Mouse (Mus musculus) monocyte, adult 2 months (primary cell): Measurements from ENCODE around the gene Mfsd14a.
"Not testable (repeated sequence)": the region's sequence is repeated elsewhere in the genome, so short reads cannot be mapped to it uniquely, and the experiment has no call there.

Experiments
- DNase-seq, 2 experiments: peaks; one replicate each; pipeline ENCODE4 v3.0.0; 2022; ENCODE audit warnings: low spot score in 2 of 2, low read depth in 1 of 2

Gene Mfsd14a

DNA sequence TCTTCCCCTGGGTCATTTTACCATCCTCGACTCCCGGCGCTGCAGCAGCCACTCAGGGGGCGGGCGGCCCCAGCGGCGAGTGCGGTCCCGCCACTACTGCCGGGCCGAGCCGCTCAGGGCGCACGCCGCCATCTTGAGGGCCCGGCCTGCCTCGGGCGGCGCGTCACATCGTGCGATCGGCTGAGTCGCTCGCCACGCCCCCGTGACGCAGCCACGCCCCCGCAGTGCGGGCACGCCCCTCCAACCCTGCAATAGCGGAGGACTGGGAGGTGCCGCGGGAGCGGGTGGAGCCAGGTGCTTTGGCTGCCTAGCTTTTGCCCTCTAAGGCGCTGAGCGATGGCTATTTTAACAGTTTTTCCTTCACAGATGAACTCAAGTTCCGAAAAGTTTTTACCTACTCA lies at the start of gene Mfsd14a:
Gene Mfsd14a, minus strand, starts transcription at position 215 of the 401 bp plus-strand sequence.
- peak; percentile 94 to 99 for DNase-seq

DNA sequence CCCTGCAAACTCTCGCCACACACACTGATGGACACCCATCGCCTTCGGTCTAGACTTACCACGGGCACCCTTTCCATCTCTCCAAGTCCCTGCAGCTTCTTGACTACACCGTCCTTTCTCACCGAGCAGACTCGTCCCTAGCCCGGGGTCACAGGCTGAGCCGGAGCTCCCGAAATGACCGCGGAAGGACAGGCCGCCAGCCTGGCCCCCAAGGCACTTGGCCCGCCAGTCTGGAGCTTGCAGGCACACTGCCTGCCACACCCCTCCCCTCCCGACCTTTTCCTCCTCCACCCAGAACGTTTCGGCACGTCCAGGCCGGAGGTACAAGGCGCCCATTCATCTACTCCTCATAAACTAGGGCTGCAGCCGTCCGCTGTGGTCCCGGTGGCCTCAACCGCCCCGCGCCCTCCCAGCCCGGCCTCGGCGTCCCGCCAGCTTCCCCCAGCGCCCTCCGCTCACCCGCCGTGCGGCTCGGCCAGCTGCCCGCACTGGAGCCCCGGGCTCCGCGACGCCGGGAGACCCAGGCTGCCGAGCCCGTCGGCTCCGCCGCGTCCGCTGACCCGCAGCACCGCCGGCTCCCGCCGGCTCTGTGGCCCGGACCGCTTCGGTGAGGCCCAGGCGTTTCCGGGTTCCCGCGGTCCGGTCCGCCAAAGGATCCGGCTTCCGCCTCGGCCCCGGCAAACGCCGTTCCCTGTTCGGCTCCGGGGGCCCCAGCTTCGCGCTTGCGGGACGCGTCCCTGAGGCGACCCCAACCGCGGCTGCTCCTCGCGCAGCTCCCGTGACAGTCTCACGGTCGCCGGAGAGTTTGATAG lies 49.4 kb upstream of the Mfsd14a start:
- DNase-seq: peak; percentile 44 to 68

DNA sequence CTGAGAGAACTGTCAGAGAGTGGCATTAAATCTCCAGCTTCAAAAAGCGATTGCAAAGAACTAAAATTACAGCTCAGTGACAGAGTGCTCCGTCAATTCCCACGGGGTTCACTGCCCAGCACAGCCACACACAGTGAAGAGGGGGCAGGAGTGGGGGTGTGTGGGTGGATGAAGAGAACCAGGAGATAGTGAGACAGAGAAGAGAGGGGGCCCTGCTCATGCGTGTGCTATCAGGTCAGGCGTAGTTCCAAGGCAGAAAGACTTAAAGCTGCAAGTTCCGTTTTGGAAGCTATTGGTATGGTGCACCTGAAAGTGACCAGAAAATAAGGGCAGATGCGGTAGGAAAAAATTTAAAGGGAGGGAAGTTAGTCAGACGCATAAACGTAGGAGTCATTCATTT lies 48.5 kb upstream of the Mfsd14a start:
- no peak for DNase-seq

DNA sequence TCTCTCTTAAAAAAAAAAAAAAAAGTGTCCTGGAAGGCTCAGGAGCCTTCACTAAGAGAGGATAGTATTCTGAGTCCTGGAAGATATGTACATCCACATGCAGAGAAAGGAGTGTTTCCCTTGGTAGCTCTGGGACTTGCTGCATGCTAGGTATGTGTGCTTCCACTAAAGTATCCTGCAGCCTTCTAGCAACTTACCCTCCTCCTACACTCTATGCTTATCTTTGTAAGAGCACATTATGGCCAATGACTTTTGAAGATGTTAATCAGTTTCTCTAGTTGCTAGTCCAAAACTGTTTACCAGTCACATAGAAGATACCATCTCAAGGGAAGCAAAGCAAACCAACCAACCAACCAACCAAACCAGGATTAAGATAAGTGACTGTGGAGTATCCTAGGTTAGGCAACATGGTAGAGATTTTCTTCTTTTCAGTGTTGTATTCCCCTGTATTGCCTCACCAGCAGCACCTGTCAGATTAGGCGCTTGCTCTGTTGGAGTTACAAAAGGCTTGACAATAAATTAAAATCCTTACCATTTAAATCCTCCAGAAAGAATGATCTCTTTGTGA lies 43.2 kb upstream of the Mfsd14a start:
- no peak for DNase-seq

DNA sequence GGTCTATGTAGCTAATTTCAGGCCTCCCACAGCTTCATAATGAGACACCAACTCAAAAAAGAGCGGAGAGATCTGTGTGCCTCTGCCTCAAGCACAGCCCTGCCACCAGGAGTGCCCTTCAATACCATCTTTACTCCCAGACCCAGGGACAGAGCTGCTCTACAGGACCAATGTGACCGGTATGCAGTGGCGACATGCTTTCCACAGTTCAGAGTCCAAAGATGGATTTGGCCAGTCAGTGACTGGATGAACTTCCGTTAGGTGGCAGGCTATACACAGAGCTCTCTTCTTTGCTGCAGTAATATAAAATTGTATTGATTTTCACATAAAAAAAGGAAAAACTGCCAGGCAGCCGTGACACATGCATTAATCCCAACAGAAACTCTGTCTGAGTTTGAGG lies 41.4 kb upstream of the Mfsd14a start:
- no peak for DNase-seq

DNA sequence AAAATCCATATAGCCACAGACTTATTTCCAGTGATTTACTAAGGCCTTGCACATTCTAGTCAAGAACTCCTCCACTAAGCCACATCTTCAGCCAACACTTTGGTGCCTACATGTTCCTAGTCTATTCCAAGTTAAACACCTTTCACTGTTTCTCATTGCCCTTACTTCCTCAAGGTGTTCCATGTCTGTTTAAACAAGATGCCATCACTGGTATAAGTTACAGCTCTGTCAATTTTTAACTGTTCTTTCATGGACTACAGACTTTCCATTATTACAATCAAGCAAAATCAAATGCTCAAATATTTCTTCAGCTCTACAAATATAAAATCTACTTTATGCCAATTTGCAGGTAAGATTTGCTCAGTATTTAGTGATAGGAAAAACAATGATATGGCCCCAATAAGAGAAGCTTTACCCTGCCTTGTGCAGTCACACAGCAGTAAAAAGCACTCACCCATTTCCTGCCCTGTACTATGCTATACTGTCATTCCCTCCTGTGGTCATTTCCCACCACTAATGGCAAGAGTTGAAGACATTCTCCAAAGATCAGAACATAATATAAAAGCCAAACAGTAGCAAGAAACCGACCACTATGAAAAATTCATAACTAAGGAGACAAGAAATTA lies 40.3 kb upstream of the Mfsd14a start:
- no peak for DNase-seq

DNA sequence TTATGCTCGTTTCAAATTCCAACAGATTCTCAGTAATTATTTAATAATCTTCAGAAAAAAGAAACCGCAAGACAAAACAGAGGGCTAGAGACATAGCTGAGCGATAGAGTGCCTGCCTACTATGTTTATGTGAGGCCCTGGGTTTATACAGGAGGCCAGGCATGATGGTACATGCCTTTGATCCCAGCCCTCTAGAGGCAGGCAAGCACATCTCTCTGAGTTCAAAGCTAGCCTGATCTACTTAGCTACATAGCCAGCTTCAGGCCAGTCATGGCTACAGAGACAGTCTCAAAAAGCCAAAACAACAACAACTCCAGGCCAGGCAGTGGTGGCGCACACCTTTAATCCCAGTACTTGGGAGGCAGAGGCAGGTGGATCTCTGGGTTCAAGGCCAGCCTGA lies 39.1 kb upstream of the Mfsd14a start:
- no peak for DNase-seq

DNA sequence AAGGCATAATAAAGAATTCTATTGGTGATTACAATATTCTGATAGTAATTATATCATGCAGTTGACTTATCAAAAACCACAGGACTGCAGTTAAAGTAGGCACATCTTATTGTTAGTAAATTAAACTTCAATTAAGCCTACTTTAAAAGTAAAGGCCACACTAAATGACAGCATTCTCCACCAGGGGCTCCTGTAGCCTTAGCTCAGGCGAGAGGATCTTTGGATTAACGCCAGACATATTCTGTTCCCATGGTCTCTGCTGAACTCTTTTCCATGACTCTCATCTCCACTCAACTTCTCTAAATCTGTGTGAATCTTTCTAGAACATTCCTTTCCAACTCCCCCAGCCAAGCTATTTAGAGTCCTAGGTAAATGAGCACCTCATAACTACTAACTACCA lies 36.3 kb upstream of the Mfsd14a start:
- DNase-seq: no peak

DNA sequence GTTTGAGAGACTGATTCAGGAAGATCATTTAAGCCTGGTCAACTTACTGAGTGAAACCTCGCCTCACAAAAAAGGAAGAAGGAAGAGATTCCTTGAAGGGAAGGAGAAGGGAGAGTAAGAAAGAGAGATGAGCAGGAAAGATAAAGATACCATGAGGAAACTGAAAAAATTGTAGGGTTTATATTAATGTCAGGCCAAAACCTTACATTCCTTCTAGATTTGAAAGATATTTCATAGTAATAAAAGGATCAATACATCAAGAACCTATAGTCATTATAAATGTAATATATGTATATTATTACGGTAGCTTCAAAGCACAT lies 33.1 kb upstream of the Mfsd14a start:
- DNase-seq: no peak

DNA sequence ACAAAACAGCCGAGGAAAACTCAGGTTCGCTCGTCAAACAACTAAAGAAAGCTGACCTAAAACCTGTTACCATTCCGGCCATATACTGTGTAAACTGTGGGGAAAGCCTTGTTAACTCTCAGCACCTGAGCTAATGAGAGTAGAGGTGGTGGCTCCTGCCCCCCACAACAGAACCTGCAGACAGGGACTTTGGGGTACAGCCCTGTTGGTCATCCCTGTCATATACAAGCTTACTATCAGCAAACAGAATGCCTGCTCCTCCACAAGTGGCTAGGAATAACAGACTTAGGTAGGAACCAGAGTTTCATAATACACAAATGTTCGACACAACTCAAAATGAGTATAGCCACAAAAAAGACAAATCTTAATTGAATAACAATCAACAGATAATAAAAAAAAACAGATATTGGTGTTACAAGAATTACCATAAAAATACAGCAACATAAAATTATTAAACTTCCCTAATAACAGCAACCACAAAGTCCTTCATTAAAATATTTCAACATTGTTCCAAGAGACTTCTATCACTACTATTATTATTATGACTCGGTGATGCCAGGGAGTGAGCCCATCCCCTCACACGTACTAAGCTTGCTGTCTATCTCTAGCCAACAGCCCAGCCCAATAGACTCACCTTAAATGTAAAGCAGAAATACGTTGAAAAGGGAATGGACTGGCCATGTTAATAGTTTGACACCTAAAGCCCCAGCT lies 32.6 kb upstream of the Mfsd14a start:
- no peak for DNase-seq

DNA sequence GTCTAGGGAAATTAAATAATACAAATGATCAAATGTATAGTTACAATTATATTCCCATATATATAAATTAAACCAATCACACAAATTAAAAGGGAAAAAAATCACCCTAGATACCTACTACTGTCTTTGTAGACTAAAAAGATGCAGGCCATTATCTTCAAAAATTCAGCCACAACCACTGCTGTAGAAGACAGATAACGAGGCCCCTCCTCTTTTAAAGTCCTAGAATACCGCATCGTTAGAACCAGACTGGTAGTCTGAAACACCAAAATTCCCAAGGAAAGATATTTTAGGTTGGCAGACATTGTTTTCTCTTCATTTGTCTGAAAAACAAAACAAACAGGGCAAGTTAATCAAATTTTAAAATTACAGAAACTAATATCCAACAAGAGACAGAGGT lies 31.8 kb upstream of the Mfsd14a start:
- DNase-seq: no peak

DNA sequence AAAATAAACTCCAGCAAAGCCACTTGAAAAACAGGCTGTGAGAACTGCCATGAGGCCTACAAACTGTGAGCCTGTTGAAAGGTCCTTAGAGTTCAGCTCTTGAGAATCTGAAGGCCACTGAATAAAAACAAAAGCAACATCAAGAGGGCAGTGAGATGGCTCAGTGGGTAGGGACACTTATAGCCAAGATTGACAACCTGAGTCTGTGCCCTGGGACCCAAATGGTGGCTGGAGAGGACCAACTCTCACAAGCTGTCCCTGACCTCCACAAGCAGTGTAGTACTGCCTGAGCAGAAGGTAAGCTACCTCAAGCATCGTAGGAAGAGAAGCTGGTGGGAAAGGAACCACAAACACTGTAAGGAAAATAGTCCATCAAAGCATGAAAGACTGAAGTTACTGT lies 18.7 kb upstream of the Mfsd14a start, which contains the start of gene Gm43191:
Gene Gm43191, minus strand, starts transcription at position 101 of the 400 bp plus-strand sequence.
- DNase-seq: no peak

DNA sequence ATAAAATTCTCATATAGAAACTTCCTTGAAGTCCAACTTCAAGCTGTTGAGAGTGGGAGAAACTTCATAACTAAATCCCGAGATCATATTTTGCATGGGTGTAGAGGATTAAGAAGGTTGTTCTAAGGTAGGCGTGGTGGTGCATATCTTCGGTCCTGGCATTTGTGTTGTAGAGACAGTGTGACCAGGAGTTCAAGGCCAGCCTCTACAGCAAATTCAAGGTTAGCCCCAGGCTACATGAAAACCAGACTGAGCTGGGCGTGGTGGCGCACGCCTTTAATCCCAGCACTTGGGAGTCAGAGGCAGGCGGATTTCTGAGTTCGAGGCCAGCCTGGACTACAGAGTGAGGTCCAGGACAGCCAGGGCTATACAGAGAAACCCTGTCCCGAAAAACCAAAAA lies 1.8 kb upstream of the Mfsd14a start:
- not testable (repeated sequence) for DNase-seq

DNA sequence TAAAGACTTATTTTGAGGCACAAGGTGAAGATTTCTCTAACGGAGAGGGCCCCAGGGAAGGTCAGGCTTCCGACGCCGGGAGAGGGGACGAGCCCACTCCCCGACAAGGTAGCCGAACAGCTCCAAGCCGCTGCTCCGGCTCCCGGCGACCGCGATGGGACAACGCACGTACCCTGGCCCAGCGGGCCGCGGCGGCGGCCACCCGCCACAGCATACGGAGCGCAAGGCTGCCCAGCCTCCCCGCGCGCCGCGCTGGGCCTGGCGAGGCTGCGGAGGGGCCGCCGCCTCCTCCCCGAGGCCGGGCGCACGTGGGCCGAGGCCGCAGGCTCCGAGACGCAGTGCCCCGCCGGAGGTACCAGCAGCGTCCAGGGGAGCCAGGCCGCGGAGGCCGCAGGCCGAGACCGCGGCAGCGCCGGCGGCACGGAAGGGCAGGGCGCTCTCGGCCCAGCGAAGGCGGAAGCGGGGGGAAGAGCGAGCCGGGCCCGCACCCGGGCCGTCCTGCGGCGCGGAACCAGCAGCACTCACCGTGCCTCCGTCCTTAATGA lies 535 bp downstream of the Mfsd14a start:
- DNase-seq: no peak

DNA sequence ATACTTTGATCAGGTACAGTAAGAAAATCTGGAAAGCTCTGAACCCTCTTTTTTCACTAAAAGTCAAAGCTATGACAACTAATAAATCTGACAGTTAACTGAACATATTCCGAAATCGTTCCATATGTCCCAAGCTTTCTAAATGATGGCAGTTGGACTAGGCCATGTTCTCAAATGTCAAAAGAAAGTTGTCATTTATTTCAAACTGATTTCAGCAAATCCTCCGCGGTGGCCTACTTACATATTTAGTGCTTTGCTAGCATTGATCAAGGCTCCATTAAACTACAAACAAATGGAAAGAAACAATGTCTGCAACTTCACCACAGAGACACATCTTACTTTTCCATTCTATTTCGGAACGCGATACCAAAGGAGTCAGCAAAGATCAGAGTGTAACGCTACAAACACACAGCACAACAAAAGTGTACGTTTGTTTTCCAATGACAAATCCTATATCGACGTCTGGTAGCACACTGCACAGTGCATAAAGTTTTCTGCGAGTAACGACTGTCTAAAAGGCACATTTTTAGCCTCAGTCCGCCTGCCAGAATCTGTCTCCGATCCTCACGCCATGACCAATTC lies 1.1 kb downstream of the Mfsd14a start:
- DNase-seq: no peak

DNA sequence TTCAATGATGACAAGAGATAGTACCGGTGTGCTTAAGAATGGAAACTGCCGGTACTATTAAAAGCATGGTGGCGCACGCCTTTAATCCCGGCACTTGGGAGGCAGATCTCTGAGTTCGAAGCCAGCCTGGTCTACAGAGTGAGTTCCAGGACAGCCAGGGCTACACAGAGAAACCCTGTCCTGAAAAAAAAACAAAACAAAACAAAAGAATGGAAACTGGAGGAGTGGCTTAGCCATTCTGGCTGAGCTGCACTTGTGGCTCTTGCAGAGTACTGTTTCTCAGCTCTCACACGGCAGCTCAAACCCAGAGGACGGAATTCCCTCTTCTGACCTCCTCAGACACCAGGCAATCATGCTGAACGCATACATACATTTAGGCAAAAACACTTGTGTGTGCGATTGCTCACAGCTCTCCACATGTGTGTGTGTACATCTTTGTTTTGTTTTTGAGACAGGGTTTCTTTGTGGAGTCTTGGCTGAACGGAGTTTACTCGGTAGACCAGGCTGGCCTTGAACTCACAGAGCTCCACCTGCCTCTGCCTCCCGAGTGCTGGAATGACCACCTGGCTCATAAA lies 2.5 kb downstream of the Mfsd14a start:
- DNase-seq: no peak

DNA sequence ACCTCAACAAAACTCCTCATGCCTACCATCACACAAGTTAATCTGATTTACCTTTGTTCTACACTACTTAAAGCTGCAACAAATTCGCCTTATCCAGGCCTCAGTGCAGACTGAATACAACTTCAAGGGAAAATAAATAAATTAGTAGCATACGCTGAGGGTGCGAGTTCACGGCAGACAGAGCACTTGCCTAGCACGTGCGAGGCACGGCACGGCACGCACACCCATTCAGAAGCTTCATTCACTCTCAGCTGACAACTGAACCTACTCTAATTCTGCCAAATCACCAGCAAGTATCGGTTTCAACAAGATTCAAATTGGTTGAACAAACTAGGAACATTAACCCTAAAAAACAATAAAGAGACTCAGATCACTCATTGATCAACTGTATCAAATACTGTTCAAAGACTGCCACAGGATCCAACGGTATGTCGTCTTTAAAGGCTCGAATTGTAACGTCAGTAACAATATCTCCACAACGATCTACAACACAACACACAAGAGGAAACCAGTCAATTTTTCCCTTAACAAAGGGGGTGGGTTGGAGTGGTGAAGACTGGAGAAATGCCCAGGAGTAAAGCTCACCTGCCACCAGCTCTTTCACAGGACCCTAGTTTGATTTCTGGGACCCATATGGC lies 3.4 kb downstream of the Mfsd14a start:
- no peak for DNase-seq

DNA sequence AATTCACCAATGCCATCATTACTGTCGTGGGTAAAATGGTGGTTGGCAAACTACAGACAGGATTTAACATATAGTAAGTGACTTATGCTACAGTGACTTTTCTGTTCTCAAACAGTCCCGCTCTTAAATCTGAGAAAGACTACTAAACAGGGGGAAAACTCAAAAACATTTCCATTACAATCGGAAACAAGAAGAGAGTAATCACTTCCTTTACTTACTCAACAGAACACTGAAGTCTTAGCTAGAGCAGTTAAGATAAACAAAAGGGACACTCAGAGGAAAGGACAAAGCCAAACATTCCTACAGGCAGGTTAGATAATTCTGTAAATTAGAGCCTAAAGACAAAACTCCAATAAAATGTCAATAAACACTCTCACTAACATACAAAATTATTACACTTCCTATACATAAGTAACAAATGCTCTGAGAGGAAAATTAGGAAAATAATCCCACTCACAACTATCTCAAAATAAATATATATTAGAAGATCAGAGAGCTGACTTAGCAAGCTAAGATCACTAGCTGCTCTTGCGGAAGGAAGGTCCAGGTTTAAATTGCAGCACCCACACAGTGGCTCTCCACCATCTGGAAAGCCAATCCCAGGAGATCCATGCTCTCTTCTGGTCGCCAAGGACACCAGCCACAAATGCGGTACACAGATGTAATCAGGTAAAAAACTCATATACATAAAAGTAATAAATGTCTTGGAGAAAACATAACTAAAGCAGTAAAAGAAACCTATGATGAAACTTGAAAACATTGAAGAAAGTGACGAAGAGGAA lies 6.1 kb downstream of the Mfsd14a start:
- DNase-seq: no peak

DNA sequence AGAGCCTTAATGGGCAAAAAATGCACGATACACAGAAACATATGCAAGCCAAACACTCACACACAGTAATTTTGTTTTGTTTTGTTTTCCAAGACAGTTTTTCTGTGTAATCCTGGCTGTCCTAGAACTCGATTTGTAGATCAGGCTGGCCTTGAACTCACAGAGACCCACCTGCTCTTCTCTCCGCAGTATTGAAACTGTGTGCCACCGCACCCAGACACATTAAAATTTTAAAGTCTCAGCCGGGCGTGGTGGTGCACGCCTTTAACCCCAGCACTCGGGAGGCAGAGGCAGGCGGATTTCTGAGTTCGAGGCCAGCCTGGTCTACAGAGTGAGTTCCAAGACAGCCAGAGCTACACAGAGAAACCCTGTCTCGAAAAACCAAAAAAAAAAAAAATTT lies 8.4 kb downstream of the Mfsd14a start:
- not testable (repeated sequence) for DNase-seq
